Mouse (Mus musculus) kidney, postnatal 25 days (tissue): ENCODE results near the gene Gabra2.

Experiments
- DNase-seq, 2 experiments: peaks; one replicate each; pipeline ENCODE4 v3.0.0; 2021; ENCODE audit warnings: mixed read lengths in 2 of 2

Gene Gabra2

GRCm38 (mm10) chr5:71095725-71096607, at the start of gene Gabra2:
TSS of gene Gabra2 (minus strand) at chr5:71095849.
- DNase-seq, result peak in 1 of 2 experiments; percentile 27

- no peak for DNase-seq
Measured at GRCm38 (mm10) chr5:71136691-71137090, 41.0 kb upstream of the Gabra2 start.

- DNase-seq, result no peak
Measured at GRCm38 (mm10) chr5:71135840-71136239, 40.2 kb upstream of the Gabra2 start.

GRCm38 (mm10) chr5:71127721-71128120, 32.1 kb upstream of the Gabra2 start:
- DNase-seq, result no peak

- DNase-seq, result no peak
Measured at GRCm38 (mm10) chr5:71115216-71115615, 19.6 kb upstream of the Gabra2 start.

- DNase-seq, result peak; percentile 6 to 24
Measured at GRCm38 (mm10) chr5:71095180-71095579, 469 bp downstream of the Gabra2 start.

GRCm38 (mm10) chr5:71094776-71095175, 873 bp downstream of the Gabra2 start:
- no peak for DNase-seq

GRCm38 (mm10) chr5:71093807-71094206, 1.8 kb downstream of the Gabra2 start:
- no peak for DNase-seq

GRCm38 (mm10) chr5:71092475-71092874, 3.2 kb downstream of the Gabra2 start:
- peak in 1 of 2 experiments; percentile 4 for DNase-seq

- DNase-seq, result no peak
Measured at GRCm38 (mm10) chr5:71091926-71092325, 3.7 kb downstream of the Gabra2 start.

- DNase-seq, result no peak
Measured at GRCm38 (mm10) chr5:71078861-71079260, 16.8 kb downstream of the Gabra2 start.

- DNase-seq, result no peak
Measured at GRCm38 (mm10) chr5:71061696-71062095, 34.0 kb downstream of the Gabra2 start.

GRCm38 (mm10) chr5:71058047-71058446, 37.6 kb downstream of the Gabra2 start:
- DNase-seq, result no peak

GRCm38 (mm10) chr5:71037352-71037751, 58.3 kb downstream of the Gabra2 start:
- no peak for DNase-seq

- DNase-seq, result no peak
Measured at GRCm38 (mm10) chr5:71025956-71026355, 69.7 kb downstream of the Gabra2 start.

GRCm38 (mm10) chr5:71011751-71012150, 83.9 kb downstream of the Gabra2 start:
- no peak for DNase-seq

GRCm38 (mm10) chr5:71011271-71011670, 84.4 kb downstream of the Gabra2 start:
- no peak for DNase-seq

- no peak for DNase-seq
Measured at GRCm38 (mm10) chr5:71010797-71011196, 84.9 kb downstream of the Gabra2 start.

GRCm38 (mm10) chr5:70995617-70996325, 99.9 kb downstream of the Gabra2 start:
- DNase-seq, result no peak

- no peak for DNase-seq
Measured at GRCm38 (mm10) chr5:70993281-70993680, 102.4 kb downstream of the Gabra2 start.

GRCm38 (mm10) chr5:70990891-70991290, 104.8 kb downstream of the Gabra2 start:
- no peak for DNase-seq
